Mouse (Mus musculus): ENCODE data around the gene Oxsr1. TPM values are rescaled to one million over a fixed set of nuclear protein-coding genes. Genes with fewer than 3 reads are reported as not detected.

The Oxsr1 gene
- polyA plus RNA-seq, 1 experiment, result 0.87 TPM

DNA sequence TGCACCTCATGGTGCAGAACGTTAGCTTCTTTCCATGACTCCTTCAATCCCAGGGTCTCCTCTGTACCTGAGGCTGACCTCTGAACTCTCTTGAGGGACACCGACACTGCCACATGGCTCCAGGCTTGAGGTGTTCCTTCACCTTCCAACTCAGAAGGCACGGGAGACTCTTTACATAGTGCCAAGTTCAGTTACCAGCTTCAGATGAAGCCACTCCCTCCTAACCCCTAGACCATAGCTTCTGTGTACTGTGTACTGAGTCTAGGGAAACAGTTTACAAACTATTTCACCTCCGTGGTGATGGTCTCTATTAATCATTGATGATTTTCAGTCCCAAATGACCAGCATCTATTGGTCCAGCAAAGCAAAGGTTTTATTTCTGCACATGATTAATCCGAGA, 120.6 kb downstream of the Oxsr1 start:
- Histone ChIP-seq H3K27me3 (ENCODE audit: control insufficient read depth) (no peaks in the 10 kb centered on the region), H3K4me1 (ENCODE audit: control insufficient read depth) (no peaks in the 10 kb centered on the region), H3K9me3 (ENCODE audit: control insufficient read depth, low read length) (peaks cover 21% of the 10 kb centered on the region), H3K36me3 (ENCODE audit: control insufficient read depth) (no peaks in the 10 kb centered on the region), H3K4me3 (replicated peaks) (no peak overlapping the region)
- no peak for TF ChIP-seq TAL1 (IDR thresholded peaks at IDR 0.05; ENCODE audit: low read length)
- no peak for TF ChIP-seq GATA1 (IDR thresholded peaks at IDR 0.05; ENCODE audit: low read length)

DNA sequence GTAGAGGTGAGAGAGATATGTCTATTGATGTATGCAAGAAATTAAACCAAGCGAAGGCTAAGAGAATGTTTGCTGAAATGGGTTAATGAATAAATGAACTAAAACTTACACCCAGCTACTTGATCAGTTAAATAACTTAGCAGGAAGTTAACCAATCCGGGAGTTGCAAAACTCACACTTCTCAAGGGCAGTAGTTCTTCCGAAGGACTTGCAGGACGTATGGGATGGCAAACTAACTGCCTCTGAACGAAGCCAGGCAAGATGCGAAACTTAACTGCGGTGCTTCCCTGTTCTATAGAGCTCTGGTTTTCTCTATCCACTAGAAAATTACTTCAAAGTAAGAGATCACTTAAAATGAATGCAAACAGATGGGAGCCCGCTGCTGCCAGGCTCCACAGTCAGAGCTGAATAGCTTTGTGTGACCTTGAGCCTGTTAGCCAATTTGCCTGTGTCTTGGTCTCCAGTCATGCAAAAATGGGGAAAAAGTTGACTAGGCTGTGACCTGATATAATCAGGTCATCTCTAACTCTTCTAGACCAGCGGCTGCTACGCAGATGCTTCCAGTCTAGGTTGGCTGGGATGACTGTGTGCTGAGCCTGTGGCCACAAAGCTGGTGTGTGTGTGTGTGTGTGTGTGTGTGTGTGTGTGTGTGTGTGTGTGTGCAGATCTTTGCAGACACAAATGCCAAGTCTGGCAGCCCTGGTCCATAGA, 122.9 kb downstream of the Oxsr1 start:
- Histone ChIP-seq H3K4me1 (ENCODE audit: control insufficient read depth) (no peaks in the 10 kb centered on the region), H3K36me3 (ENCODE audit: control insufficient read depth) (no peaks in the 10 kb centered on the region), H3K9me3 (ENCODE audit: control insufficient read depth, low read length) (peaks cover 10% of the 10 kb centered on the region), H3K4me3 (replicated peaks) (no peak overlapping the region), H3K27me3 (ENCODE audit: control insufficient read depth) (no peaks in the 10 kb centered on the region)
- no peak for TF ChIP-seq TAL1 (IDR thresholded peaks at IDR 0.05; ENCODE audit: low read length)
- no peak for TF ChIP-seq GATA1 (IDR thresholded peaks at IDR 0.05; ENCODE audit: low read length)

DNA sequence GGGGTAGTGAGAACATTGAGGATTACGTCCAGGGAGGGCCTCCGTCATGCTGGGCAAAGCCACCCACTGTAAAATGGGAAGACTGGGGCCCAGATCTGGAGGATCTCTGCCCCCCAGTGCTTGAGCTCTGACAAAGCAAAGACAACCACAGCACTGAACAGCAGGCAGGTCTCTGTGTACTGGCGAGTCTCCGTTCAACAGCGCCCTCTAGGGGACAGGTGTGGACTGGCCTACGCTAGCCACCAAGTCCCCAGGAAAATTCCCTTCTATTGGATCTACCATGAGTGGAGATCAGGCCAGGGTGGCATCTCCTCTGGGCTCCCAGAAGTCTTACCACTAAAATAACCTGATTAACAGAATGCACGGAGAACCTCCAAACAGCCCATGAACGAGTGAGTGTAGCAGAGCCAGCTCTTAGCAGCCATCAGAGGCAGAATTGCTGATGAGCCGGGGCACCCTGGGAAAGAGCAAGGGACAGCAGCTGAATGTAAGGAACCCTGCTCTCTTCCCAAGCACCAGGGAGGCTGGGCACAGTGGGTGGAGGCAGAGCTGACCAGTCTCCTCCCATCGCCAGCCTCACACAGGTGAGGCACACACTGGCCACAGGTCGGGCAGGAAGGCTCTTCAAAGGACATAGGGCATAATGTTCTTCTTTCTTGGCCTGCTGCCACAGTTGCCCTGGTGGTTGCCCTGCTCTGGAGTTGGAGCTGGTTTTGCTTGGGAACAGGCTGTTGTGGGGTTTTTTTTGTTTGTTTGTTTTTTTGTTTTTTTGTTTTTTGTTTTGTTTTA, 129.8 kb downstream of the Oxsr1 start:
- Histone ChIP-seq H3K9me3 (ENCODE audit: control insufficient read depth, low read length) (no peaks in the 10 kb centered on the region), H3K4me1 (ENCODE audit: control insufficient read depth) (no peaks in the 10 kb centered on the region), H3K4me3 (replicated peaks) (no peak overlapping the region), H3K27me3 (ENCODE audit: control insufficient read depth) (no peaks in the 10 kb centered on the region), H3K36me3 (ENCODE audit: control insufficient read depth) (no peaks in the 10 kb centered on the region)
- TF ChIP-seq GATA1 (IDR thresholded peaks at IDR 0.05; ENCODE audit: low read length) (no peak), TAL1 (IDR thresholded peaks at IDR 0.05; ENCODE audit: low read length) (no peak)

Other genes starting within 250 kb of the Oxsr1 start
- 0.01 TPM in 1 of 2 replicates, not detected in the other for gene Plcd1, start 228.9 kb downstream of the Oxsr1 start, polyA plus RNA-seq (2012)
- not detected in 2 replicates for gene Dlec1, start 219.9 kb downstream of the Oxsr1 start, polyA plus RNA-seq (2012)
- gene Acaa1b, start 165.3 kb downstream of the Oxsr1 start, polyA plus RNA-seq (2012), result 0.04 TPM in 1 of 2 replicates, not detected in the other
- not detected in 2 replicates for gene Gm47289, start 163.3 kb downstream of the Oxsr1 start, polyA plus RNA-seq (2012)
- not detected in 2 replicates for gene Slc22a13, start 113.3 kb downstream of the Oxsr1 start, polyA plus RNA-seq (2012)
- gene Acaa1a, start 17.2 kb upstream of the Oxsr1 start, polyA plus RNA-seq (2012), result 0.79 and 1.7 TPM in 2 replicates
- gene Myd88, start 19.0 kb upstream of the Oxsr1 start, polyA plus RNA-seq (2012), result 0.63 and 1.7 TPM in 2 replicates
- 0.01 and 0.17 TPM in 2 replicates for gene Xylb, start 35.0 kb upstream of the Oxsr1 start, polyA plus RNA-seq (2012)
- gene Slc22a14, start 43.1 kb upstream of the Oxsr1 start, polyA plus RNA-seq (2012), result not detected in 2 replicates
- 0.02 TPM in 1 of 2 replicates, not detected in the other for gene Acvr2b, start 79.7 kb upstream of the Oxsr1 start, polyA plus RNA-seq (2012)
- 0.06 TPM in 2 replicates for gene Exog, start 122.5 kb upstream of the Oxsr1 start, polyA plus RNA-seq (2012)